Mouse (Mus musculus): ENCODE results near the gene Theg.

DNA sequence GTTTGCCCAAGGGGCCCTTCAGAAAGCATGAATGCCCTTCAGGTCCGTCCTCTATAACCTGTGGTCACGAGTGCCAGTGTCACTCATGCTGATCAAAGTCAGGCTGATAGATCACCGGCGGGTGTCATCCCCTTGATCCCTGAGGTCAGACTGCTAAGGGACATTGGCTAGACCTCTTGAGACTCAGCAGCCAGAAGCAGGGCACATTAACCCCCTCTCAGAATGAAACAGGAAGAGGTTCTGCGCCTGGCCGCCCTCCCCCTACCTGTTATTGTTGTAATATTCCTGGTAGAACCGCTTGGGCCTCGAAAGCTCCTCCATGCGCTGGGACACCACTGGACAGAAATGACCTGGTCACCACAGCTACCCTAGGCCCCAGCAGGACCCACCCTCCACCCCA, 2.7 kb downstream of the Theg start:
- TF ChIP-seq CTCF (IDR thresholded peaks at IDR 0.05; ENCODE audit: low read depth, low read length): no peak
- no peak for TF ChIP-seq GATA1 (IDR thresholded peaks at IDR 0.05; ENCODE audit: borderline replicate concordance, low read length)
